Mouse (Mus musculus) intestine, postnatal 0 days (tissue): ENCODE measurements around the gene Tlk2. TPM values are rescaled to one million over a fixed set of nuclear protein-coding genes. Genes with fewer than 3 reads are reported as not detected.

Experiments
- ATAC-seq: fragments of 200-750 bp; cut with Nextera tagmentation; 2 replicates; pipeline ENCODE4 v1.8.0; 2017; ENCODE audit warnings: mild to moderate bottlenecking, moderate TSS enrichment, moderate library complexity
- H3K27ac ChIP-seq: fragments of 300-500 bp; sonication (generic); 2 replicates; pipeline ENCODE4 v1.5.1; 2014; ENCODE audit warnings: mild to moderate bottlenecking, low read depth, low read length, moderate library complexity
- H3K27me3 ChIP-seq: fragments of 300-500 bp; sonication (generic); replicated peaks from 2 replicates; pipeline ENCODE4 v1.6.1; 2014; ENCODE audit warnings: low read length, mixed read lengths; ENCODE audit not compliant: control insufficient read depth, insufficient read depth
- H3K36me3 ChIP-seq: fragments of 300-500 bp; sonication (generic); 2 replicates; pipeline ENCODE4 v1.6.1; 2014; ENCODE audit warnings: mild to moderate bottlenecking, moderate library complexity; ENCODE audit not compliant: control insufficient read depth, insufficient read depth
- H3K4me1 ChIP-seq: fragments of 300-500 bp; sonication (generic); replicated peaks from 2 replicates; pipeline ENCODE4 v1.6.1; 2014; ENCODE audit warnings: antibody characterized with exemption, low read length, mixed read lengths; ENCODE audit not compliant: control insufficient read depth, insufficient read depth
- H3K4me2 ChIP-seq: fragments of 300-500 bp; sonication (generic); replicated peaks from 2 replicates; pipeline ENCODE4 v1.6.1; 2014; ENCODE audit warnings: low read depth, mild to moderate bottlenecking, moderate library complexity
- H3K4me3 ChIP-seq: fragments of 300-500 bp; sonication (generic); 2 replicates; pipeline ENCODE4 v1.5.1; 2014; ENCODE audit warnings: low read depth, low read length
- H3K9ac ChIP-seq: fragments of 300-500 bp; sonication (generic); 2 replicates; pipeline ENCODE4 v1.6.1; 2014; ENCODE audit warnings: mild to moderate bottlenecking, low read depth, low read length
- H3K9me3 ChIP-seq: fragments of 300-500 bp; sonication (generic); 2 replicates; pipeline ENCODE4 v1.6.1; 2016; ENCODE audit warnings: mixed run types; ENCODE audit not compliant: control insufficient read depth
- CTCF ChIP-seq: sonication (generic); IDR thresholded peaks from 2 replicates; pipeline ENCODE4 v1.5.1; 2016; ENCODE audit warnings: low read depth, mild to moderate bottlenecking, control low read depth, antibody characterized with exemption, moderate library complexity
- WGBS: fragments of 180-500 bp; shearing (Covaris S2); extraction: QIAGEN DNeasy Blood & Tissue Kit; methylation state at CpG from one replicate; pipeline ENCODE4 v1.1.7; 2014; 5-methylcytosine and 5-hydroxymethylcytosine counted together
- polyA plus RNA-seq: library from polyadenylated mRNA; unstranded; fragments of >200 nt; fragmentation: Nextera tagmentation; extraction: Ambion mirVana; gene quantifications from 2 replicates; pipeline ENCODE4 v1.2.1, GENCODE M21; 2015

The Tlk2 gene
- polyA plus RNA-seq, 1 experiment from 2014 or later = 8.8 TPM

DNA sequence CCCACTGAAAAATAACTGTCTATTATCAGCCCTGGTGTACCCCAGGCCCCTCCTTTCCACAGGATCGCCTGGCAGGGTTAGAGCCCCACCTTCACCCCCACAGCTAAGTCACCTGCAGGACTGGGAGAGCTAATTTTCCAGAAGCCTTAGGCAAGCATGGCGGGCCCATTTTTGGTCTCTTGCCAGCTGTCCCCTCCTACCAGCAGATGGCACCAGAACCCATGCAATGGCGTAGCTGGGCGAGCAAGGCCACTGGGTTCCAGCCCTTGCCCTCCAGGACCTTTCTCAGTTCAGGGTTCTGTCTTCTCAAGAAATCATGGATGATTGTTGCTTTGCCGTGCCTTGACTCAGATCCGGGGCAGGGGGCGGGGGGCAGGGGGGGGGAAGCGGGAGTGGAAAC lies 153.9 kb downstream of the Tlk2 start:
- H3K9me3 ChIP-seq = no peaks in the 10 kb centered on the region
- no peaks in the 10 kb centered on the region for H3K27me3 ChIP-seq
- H3K4me3 ChIP-seq = no peak overlapping the region
- no peak overlapping the region for H3K9ac ChIP-seq
- TF ChIP-seq CTCF = peak; percentile 72
- H3K36me3 ChIP-seq = no peaks in the 10 kb centered on the region
- 63% methylated on average over 8 of the region's 8 CpGs for WGBS
- no peak overlapping the region for H3K4me2 ChIP-seq
- no peaks in the 10 kb centered on the region for H3K4me1 ChIP-seq
- H3K27ac ChIP-seq = no peak overlapping the region
- ATAC-seq = no peak

Other genes with a start within 250 kb of the Tlk2 start
- gene Efcab3, start 115.2 kb upstream of the Tlk2 start, polyA plus RNA-seq = 0.07 and 0.12 TPM in 2 replicates
- gene Mettl2, start 52.4 kb upstream of the Tlk2 start, polyA plus RNA-seq = 9.3 and 11.0 TPM in 2 replicates
- not detected in 2 replicates for gene Gm10842, start 31.9 kb upstream of the Tlk2 start, polyA plus RNA-seq
- gene Mrc2, start 113.8 kb downstream of the Tlk2 start, polyA plus RNA-seq = 1.7 TPM in 2 replicates